In the genomic region with DNA sequence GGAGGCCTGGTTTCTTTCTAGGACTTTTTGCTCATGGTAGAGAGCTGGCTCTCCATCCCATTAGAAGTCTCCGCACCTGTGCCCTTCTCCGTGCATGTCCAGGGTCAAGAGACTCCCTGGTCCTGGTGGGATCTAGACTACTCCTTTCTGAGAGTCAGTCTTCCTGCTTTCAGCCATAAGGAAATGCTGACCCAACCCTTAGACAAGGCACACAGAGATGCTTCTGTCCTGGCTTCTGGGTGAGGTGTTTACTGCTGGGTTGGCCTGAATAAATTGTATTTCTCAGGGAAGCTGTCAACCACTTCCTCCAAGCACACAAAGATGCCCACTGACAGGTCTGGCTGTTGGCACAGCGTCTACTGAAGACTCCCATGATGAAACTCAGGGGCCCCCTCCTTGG, we compare ENCODE assay signal across 8 mouse cellular contexts. TPM values are rescaled to one million over a fixed set of nuclear protein-coding genes. Genes with fewer than 3 reads are reported as not detected.
DNase-seq lines count a peak whose midpoint lies in the region; ATAC-seq and TF ChIP-seq lines count a peak whose summit lies in the region.

A gene (plus strand): TSS at position 301 of the 400 bp plus-strand sequence.

- intact Hi-C loops in gastrocnemius, adult 2 months (cut with DNase I), result no loop called here

- H3K36me3 ChIP-seq in kidney, embryonic 15.5 days, result peaks cover 23% of the 10 kb centered on the region

- H3K27me3 ChIP-seq in kidney, embryonic 15.5 days, result no peaks in the 10 kb centered on the region
- no peaks in the 10 kb centered on the region for H3K27me3 ChIP-seq in Patski

- CTCF ChIA-PET in Patski (lab: Charles Lee), result no interaction called here

- DNase-seq in kidney, postnatal 14 days, result no peak
- DNase-seq in Patski (ENCODE audit: low read depth, low spot score), result no peak
- no peak for DNase-seq in gastrocnemius, adult 2 months
- no peak for DNase-seq in large intestine, adult 2 months (ENCODE audit: low read depth, low spot score)
- DNase-seq in cerebellum, postnatal 10 days, result no peak
- no peak for DNase-seq in lung, postnatal 10 days

- POLR2A ChIA-PET in Patski (lab: Charles Lee), result no interaction called here

- 92% methylated on average over 3 of the region's 3 CpGs for WGBS in kidney, embryonic 15.5 days
- WGBS in large intestine, adult 2 months, result 37% methylated on average over 3 of the region's 3 CpGs
- 94% methylated on average over 3 of the region's 3 CpGs for whole genome bisulfite sequencing in olfactory bulb, adult 2 months

- H3K9ac ChIP-seq in kidney, embryonic 15.5 days, result no peak within 1 kb of the TSS

- TF ChIP-seq CTCF in Patski (IDR thresholded peaks at IDR 0.05), result no peak
- TF ChIP-seq CTCF in gastrocnemius, adult 2 months (IDR thresholded peaks at IDR 0.05), result no peak
- TF ChIP-seq CTCF in olfactory bulb, adult 2 months (IDR thresholded peaks at IDR 0.05; ENCODE audit: insufficient read depth, low read depth, low read length), result no peak

- no peak within 1 kb of the TSS for H3K27ac ChIP-seq in kidney, embryonic 15.5 days
- peak within 1 kb of the TSS; percentile 75; the same call in 1 of the 2 replicates for H3K27ac ChIP-seq in gastrocnemius, adult 2 months
- no peak within 1 kb of the TSS for H3K27ac ChIP-seq in olfactory bulb, adult 2 months (ENCODE audit: insufficient read depth, low read depth, low read length)

- H3K4me1 ChIP-seq in kidney, embryonic 15.5 days, result peaks cover 20% of the 10 kb centered on the region
- H3K4me1 ChIP-seq in olfactory bulb, adult 2 months (ENCODE audit: control insufficient read depth, insufficient read depth, low read length), result peaks cover 4% of the 10 kb centered on the region; the same call in 1 of the 2 replicates

- in situ Hi-C loops in Patski (cut with MboI; ENCODE audit: low pct_unique_long_range_greater_than_20kb), result no loop called here

- no peak within 1 kb of the TSS for H3K4me2 ChIP-seq in kidney, embryonic 15.5 days

- no peak for TF ChIP-seq POLR2A in olfactory bulb, adult 2 months (IDR thresholded peaks at IDR 0.05; ENCODE audit: insufficient read depth, low read depth, low read length)

- ATAC-seq in kidney, embryonic 15.5 days (replicated peaks; ENCODE audit: low FRiP score), result no peak
- no peak for ATAC-seq in Patski

- H3K4me3 ChIP-seq in kidney, embryonic 15.5 days (replicated peaks), result no peak within 1 kb of the TSS
- H3K4me3 ChIP-seq in gastrocnemius, adult 2 months, result no peak within 1 kb of the TSS
- no peak within 1 kb of the TSS for H3K4me3 ChIP-seq in olfactory bulb, adult 2 months (ENCODE audit: insufficient read depth, low read depth, low read length)

- no peaks in the 10 kb centered on the region for H3K9me3 ChIP-seq in kidney, embryonic 15.5 days (replicated peaks)

RNA-seq across cellular contexts. Expression of the gene that starts here (rescaled TPM):
- polyA plus RNA-seq in kidney, embryonic 15.5 days (2015; fragmentation: Nextera tagmentation; extraction: Ambion mirVana), result 17.0 and 17.6 TPM in 2 replicates
- 38.2 TPM for polyA plus RNA-seq in Patski (2021)
- total RNA-seq in gastrocnemius, adult 2 months (2021), result 10 to 100 TPM; 46.8 to 56.5 TPM
- 15.7 and 16.3 TPM in 2 replicates for polyA plus RNA-seq in large intestine, adult 2 months (2012; rRNA removed)
- polyA plus RNA-seq in olfactory bulb, adult 2 months (2012; ENCODE audit: insufficient read depth, insufficient read length, low replicate concordance, missing spikeins), result not detected in 2 replicates
